Mouse (Mus musculus) G1E (cell line): ENCODE data around the gene Magix.
"Not testable (repeated sequence)": the region's sequence is repeated elsewhere in the genome, so short reads cannot be mapped to it uniquely, and the experiment has no call there.

Source experiments
- CTCF ChIP-seq: IDR thresholded peaks from 2 replicates; pipeline ENCODE4 v1.5.1; 2012; ENCODE audit warnings: low read depth, low read length, inconsistent platforms, mixed read lengths
- TAL1 ChIP-seq: conservative IDR thresholded peaks from 2 replicates; pipeline ENCODE4 v1.6.1; 2012; ENCODE audit warnings: low read depth, low read length, inconsistent platforms, mixed read lengths

GRCm38 (mm10) chrX:7716058-7716457 lies 35.0 kb upstream of the Magix start:
- not testable (repeated sequence) for TF ChIP-seq CTCF, TAL1
